Mouse (Mus musculus) embryonic facial prominence, embryonic 10.5 days (tissue): ENCODE data around the gene Tm2d3. TPM values are rescaled to one million over a fixed set of nuclear protein-coding genes. Genes with fewer than 3 reads are reported as not detected.

Experiments
- DNase-seq: peaks from one replicate; pipeline ENCODE4 v3.0.0-alpha.2; 2017; ENCODE audit warnings: low spot score
- H3K27ac ChIP-seq: fragments of 300-500 bp; sonication (generic); replicated peaks from 2 replicates; pipeline ENCODE4 v1.5.1; 2016; ENCODE audit warnings: mild to moderate bottlenecking
- H3K27me3 ChIP-seq: fragments of 300-500 bp; sonication (generic); replicated peaks from 2 replicates; pipeline ENCODE4 v1.6.1; 2016; ENCODE audit warnings: low read depth, mild to moderate bottlenecking; ENCODE audit not compliant: poor library complexity, severe bottlenecking
- H3K36me3 ChIP-seq: fragments of 300-500 bp; sonication (generic); replicated peaks from 2 replicates; pipeline ENCODE4 v1.6.1; 2016; ENCODE audit warnings: mild to moderate bottlenecking, moderate library complexity
- H3K4me1 ChIP-seq: fragments of 300-500 bp; sonication (generic); 2 replicates; pipeline ENCODE4 v1.6.1; 2016
- H3K4me3 ChIP-seq: fragments of 300-500 bp; sonication (generic); 2 replicates; pipeline ENCODE4 v1.5.1; 2016; ENCODE audit warnings: mild to moderate bottlenecking, moderate library complexity
- H3K9me3 ChIP-seq: fragments of 300-500 bp; sonication (generic); 2 replicates; pipeline ENCODE4 v1.6.1; 2016; ENCODE audit warnings: mild to moderate bottlenecking
- WGBS: fragments of 180-500 bp; shearing (Covaris S2); methylation state at CpG from one replicate; pipeline ENCODE4 v1.1.7; 2016; 5-methylcytosine and 5-hydroxymethylcytosine counted together
- polyA plus RNA-seq: library from polyadenylated mRNA; unstranded; fragments of >200 nt; fragmentation: Nextera tagmentation; extraction: Ambion mirVana; gene quantifications from 2 replicates; pipeline ENCODE4 v1.2.1, GENCODE M21; 2016

Gene Tm2d3
- polyA plus RNA-seq, 1 experiment from 2014 or later: 76.6 TPM

DNA sequence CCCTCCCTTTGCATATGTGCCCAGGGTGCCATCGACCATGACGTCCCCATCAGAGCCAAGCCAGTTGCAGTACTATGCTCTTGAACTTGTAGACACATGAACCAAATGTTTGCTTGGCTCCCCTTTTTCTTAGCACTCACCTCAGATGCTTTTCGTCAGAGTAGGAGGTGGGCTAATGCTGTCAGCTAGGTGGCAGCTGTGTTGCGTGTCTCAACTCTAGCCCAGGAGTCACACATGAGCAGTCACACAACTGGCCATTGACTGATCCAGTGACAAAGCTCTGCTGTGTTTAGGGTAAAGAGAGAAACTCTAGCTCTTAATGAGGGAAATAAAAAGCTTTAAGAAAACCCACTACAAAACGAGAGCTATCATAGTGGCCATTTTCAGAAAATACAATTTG, 22.8 kb downstream of the Tm2d3 start:
- Histone ChIP-seq H3K4me3 (no peak overlapping the region), H3K27ac (no peak overlapping the region), H3K36me3 (no peaks in the 10 kb centered on the region), H3K4me1 (no peaks in the 10 kb centered on the region), H3K27me3 (0 out of 2 replicates have a peak, but pooled peaks cover 4% of the 10 kb centered on the region), H3K9me3 (no peaks in the 10 kb centered on the region)
- WGBS: 61% methylated on average over 5 of the region's 5 CpGs
- no peak for DNase-seq

DNA sequence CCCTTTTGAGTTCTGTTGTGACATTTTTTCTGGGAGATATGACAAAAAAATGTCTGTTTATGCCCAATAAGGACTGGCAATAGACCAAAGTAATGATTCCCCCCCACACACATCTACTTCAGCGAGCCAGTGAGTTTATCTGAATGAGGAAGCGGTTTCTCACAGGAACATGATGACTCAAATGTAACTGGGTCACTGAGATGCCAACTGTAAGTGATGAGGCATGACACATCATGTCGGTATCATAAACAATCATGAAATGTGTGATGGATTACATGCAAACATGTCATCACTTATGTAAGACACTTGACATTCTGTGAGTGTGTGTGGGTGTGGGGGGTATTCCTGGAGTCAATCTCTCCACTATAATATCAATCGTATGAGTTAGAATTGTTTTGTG, 23.3 kb downstream of the Tm2d3 start:
- no peak for DNase-seq
- no peak overlapping the region for H3K4me3 ChIP-seq
- no peak overlapping the region for H3K27ac ChIP-seq
- 88% methylated on average over 4 of the region's 4 CpGs for WGBS
- H3K4me1 ChIP-seq: no peaks in the 10 kb centered on the region
- no peaks in the 10 kb centered on the region for H3K36me3 ChIP-seq
- 0 out of 2 replicates have a peak, but pooled peaks cover 4% of the 10 kb centered on the region for H3K27me3 ChIP-seq
- no peaks in the 10 kb centered on the region for H3K9me3 ChIP-seq

DNA sequence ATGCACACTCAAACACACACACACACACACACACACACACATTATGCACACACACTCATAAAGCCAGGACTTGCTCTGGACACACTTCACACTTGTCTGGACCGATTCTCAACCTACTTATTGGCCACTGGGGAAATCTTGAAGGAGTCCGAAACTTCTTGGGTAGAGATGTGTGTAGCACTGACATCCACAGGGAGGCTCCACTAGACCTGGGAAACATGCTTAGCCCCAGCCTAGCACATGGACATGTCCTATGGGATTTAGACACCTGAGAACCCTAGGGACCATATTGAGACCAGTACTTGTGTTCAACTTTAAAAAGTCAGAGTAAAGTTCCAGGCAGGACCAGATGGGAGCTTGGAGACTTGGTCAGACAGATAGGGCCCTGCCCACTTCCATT, 43.1 kb downstream of the Tm2d3 start:
- no peaks in the 10 kb centered on the region for H3K9me3 ChIP-seq
- H3K36me3 ChIP-seq: no peaks in the 10 kb centered on the region
- H3K4me3 ChIP-seq: no peak overlapping the region
- DNase-seq: no peak
- no peak overlapping the region for H3K27ac ChIP-seq
- 85% methylated on average over 2 of the region's 2 CpGs for WGBS
- no peaks in the 10 kb centered on the region for H3K4me1 ChIP-seq
- no peaks in the 10 kb centered on the region for H3K27me3 ChIP-seq

DNA sequence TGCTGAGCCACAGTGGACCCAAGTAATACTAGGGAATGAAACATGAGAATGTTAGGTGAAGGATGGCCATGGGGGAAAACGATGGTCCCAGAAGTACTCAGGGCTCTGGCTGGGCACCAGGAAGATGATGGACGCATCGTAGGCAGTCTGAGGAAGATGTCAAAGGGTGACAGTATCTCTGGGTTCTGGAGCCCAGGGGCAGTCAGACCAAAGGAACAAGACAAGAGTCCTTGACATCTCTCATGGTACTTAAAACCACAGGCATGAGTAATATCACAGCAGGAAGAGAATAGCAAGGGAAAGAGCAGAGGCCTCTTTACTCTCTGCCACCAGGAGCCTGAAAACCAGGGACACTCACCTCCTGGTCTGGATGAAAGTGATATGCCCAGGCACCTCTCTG, 44.3 kb downstream of the Tm2d3 start:
- no peak overlapping the region for H3K27ac ChIP-seq
- WGBS: 88% methylated on average over 3 of the region's 3 CpGs
- DNase-seq: no peak

DNA sequence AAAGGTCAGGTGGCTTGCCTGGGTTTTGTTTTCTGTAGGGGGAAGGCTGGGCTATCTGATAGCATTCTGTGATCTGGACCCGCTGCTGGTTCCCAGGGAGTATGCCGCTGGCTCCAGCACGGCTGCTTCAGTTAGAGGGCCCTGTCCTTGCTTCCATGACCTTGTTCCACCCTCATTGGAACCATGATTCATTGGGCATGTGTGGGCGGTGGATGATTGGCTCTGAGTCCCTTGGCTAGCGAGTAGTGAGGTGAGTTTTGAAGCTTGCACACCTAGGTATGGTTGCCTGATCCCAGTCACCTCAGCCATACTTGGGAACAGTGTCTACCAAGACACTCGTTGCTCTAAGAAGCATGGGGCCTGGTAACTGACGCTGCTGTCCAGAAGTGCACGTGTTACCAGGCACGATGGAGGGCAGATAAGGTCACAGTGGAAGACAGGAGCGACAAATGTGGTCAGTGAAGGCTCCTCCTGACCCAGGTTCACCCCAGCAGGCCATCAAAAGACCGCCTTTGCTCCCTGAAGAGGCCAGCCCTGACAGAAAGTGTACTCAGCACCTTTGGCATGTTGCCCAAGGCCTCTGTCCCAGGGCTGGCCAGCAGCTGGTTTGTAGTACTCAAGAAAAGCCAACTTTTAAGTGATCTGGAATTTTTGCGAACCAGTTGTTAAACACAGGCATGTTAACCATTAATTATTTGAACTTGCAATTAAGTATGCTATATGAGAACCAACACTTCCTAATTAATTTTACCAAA, 46.5 kb downstream of the Tm2d3 start:
- no peaks in the 10 kb centered on the region for H3K27me3 ChIP-seq
- DNase-seq: no peak
- no peaks in the 10 kb centered on the region for H3K4me1 ChIP-seq
- no peak overlapping the region for H3K4me3 ChIP-seq
- WGBS: 80% methylated on average over 12 of the region's 12 CpGs
- H3K9me3 ChIP-seq: no peaks in the 10 kb centered on the region
- no peak overlapping the region for H3K27ac ChIP-seq
- H3K36me3 ChIP-seq: no peaks in the 10 kb centered on the region

More for the DNA sequence above, 44.3 kb downstream of the Tm2d3 start:
- Histone ChIP-seq H3K4me1 (no peaks in the 10 kb centered on the region), H3K9me3 (no peaks in the 10 kb centered on the region), H3K4me3 (no peak overlapping the region), H3K27me3 (no peaks in the 10 kb centered on the region), H3K36me3 (no peaks in the 10 kb centered on the region)

DNA sequence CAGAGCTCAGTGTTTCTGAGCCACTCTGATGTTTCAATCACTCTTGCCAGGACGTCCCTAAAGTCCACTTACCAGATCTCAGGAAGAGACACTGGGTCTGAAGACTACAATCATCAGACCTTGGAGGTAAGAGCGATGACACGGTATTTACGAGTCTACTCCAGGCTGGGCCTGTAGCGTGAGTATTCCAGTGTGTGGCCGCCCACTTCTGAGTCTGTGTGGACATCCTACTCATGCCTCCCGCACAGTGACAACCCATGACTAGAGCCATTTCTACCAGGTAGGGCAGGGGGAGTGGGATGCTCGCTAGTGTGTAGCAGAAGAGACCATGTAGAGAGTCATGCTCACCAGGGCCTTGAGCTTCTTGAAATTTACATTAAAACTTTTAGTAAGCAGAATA, 51.9 kb downstream of the Tm2d3 start:
- Histone ChIP-seq H3K36me3 (no peaks in the 10 kb centered on the region), H3K27ac (no peak overlapping the region), H3K4me3 (no peak overlapping the region), H3K27me3 (no peaks in the 10 kb centered on the region), H3K4me1 (no peaks in the 10 kb centered on the region), H3K9me3 (0 out of 2 replicates have a peak, but pooled peaks cover 4% of the 10 kb centered on the region)
- WGBS: 93% methylated on average over 8 of the region's 8 CpGs
- no peak for DNase-seq

DNA sequence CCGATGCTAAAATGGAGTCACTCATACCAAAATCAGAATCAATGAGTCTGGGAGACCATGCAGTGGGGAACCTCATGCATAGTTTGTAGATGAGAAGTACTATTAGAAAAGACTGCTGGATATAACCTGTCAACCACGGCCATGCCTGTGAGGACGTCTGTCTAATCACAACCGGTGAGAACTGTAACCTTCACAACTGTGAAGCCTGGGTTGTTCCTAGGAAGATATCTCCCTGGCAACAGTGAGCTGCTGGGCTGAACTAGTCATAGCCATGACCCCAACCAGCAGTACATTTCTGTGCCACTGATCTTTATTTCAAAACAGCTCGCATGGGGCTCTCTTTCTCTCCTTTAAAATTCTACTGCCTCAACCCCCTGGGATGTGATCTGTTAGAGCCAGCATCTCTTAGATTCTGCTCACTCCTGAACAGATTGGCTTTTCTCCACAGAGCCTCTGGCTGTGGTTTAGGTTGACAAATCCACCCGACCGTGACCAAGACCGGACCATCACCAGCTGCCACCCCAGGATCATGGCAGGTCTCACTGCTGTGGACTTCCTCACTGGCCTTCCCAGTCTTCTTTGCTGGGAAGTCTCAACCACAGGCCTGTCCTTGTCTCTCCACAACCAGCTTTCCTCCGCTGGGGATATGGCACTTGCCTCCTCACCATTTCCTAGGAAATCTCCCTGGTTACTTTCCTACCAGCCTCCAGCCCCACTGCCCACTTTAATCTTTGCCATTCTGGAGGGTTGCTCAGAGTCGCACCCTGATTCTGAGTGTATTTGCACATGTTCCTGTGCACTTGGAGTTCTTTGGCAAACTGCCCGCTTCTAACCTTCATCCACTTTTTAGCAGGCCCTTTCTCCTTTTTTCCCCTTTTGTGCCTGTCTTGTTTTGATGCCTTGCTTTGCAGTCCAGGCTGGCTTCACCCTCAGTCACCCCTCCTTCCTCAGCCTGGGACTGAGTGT, 57.3 kb downstream of the Tm2d3 start:
- 88% methylated on average over 11 of the region's 11 CpGs for WGBS
- Histone ChIP-seq H3K4me3 (no peak overlapping the region), H3K27me3 (no peaks in the 10 kb centered on the region), H3K9me3 (0 out of 2 replicates have a peak, but pooled peaks cover 4% of the 10 kb centered on the region), H3K27ac (no peak overlapping the region), H3K4me1 (no peaks in the 10 kb centered on the region), H3K36me3 (no peaks in the 10 kb centered on the region)
- no peak for DNase-seq

Other genes starting within 250 kb of the Tm2d3 start
- gene Tjp1, start 163.4 kb upstream of the Tm2d3 start, polyA plus RNA-seq: 23.3 and 24.3 TPM in 2 replicates
- gene Tarsl2, start 46.3 kb upstream of the Tm2d3 start, polyA plus RNA-seq: 6.0 and 6.6 TPM in 2 replicates
- gene Pcsk6, start 170.6 kb downstream of the Tm2d3 start, polyA plus RNA-seq: 1.0 and 1.1 TPM in 2 replicates